Mouse (Mus musculus): ENCODE results near the gene Pde2a. TPM values are rescaled to one million over a fixed set of nuclear protein-coding genes. Genes with fewer than 3 reads are reported as not detected.

Pde2a gene
- polyA plus RNA-seq, 1 experiment from 2014 or later, result 31.6 TPM

DNA sequence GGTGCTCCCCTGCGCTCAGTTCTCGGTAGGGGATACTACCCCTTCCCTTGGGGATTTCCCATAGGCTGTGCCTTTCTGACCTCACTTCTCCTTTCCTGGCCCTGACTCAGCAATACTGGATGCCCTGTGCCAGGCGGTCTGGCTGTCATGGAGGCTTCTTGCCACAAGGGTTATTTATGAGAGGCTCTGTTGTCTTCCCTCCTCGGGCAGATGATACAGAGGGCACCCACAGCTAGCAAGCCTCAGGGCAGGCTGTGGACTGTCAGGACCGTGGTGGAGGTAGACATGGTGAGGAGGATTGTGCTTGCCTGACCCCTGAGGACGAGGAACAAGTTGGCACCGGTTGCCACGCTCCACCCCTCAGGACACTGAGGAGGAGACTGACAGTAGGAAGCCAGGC, 39.1 kb upstream of the Pde2a start:
- H3K36me3 ChIP-seq (ENCODE audit: control insufficient read depth, insufficient read depth, low read length), result no peaks in the 10 kb centered on the region
- H3K27me3 ChIP-seq (ENCODE audit: control insufficient read depth, insufficient read depth, low read depth, low read length), result no peaks in the 10 kb centered on the region
- peaks cover 2% of the 10 kb centered on the region; the same call in 1 of the 2 replicates for H3K4me1 ChIP-seq (ENCODE audit: control insufficient read depth, insufficient read depth, low read length)
- H3K9ac ChIP-seq (ENCODE audit: low read depth, low read length), result no peak overlapping the region
- no peak overlapping the region for H3K4me2 ChIP-seq (ENCODE audit: low read length)
- no peak overlapping the region for H3K4me3 ChIP-seq (ENCODE audit: low read depth, low read length)
- 75% methylated on average over 8 of the region's 8 CpGs for WGBS
- H3K27ac ChIP-seq (ENCODE audit: low read length), result no peak overlapping the region
- ATAC-seq, result no peak
- H3K9me3 ChIP-seq (replicated peaks; ENCODE audit: control insufficient read depth, low read length, poor library complexity, severe bottlenecking), result no peaks in the 10 kb centered on the region

DNA sequence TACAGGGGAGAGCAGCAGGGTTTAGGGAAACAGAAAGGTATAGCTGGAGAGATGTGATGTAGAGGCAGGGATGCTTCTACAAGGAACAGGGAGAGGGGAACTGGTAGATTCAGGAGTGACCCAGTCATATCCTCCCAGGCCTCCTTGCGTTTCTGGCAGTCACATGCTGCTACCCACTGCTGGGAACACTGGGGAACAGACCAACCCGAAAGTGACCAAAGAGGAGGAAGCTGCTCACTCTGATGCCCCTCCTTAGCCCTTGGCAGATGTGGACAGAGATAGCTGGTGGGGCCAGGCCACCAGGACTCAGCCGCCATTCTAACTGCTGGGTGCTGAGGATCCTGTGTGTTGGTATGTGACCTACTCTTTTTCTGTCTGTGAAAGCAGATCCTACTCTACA, 37.7 kb upstream of the Pde2a start:
- H3K9ac ChIP-seq (ENCODE audit: low read depth, low read length), result no peak overlapping the region
- H3K4me3 ChIP-seq (ENCODE audit: low read depth, low read length), result no peak overlapping the region
- H3K27ac ChIP-seq (ENCODE audit: low read length), result no peak overlapping the region
- H3K36me3 ChIP-seq (ENCODE audit: control insufficient read depth, insufficient read depth, low read length), result no peaks in the 10 kb centered on the region
- WGBS, result 79% methylated on average over 3 of the region's 3 CpGs
- no peaks in the 10 kb centered on the region for H3K27me3 ChIP-seq (ENCODE audit: control insufficient read depth, insufficient read depth, low read depth, low read length)
- no peaks in the 10 kb centered on the region for H3K9me3 ChIP-seq (replicated peaks; ENCODE audit: control insufficient read depth, low read length, poor library complexity, severe bottlenecking)
- no peak overlapping the region for H3K4me2 ChIP-seq (ENCODE audit: low read length)
- no peaks in the 10 kb centered on the region for H3K4me1 ChIP-seq (ENCODE audit: control insufficient read depth, insufficient read depth, low read length)
- no peak for ATAC-seq

DNA sequence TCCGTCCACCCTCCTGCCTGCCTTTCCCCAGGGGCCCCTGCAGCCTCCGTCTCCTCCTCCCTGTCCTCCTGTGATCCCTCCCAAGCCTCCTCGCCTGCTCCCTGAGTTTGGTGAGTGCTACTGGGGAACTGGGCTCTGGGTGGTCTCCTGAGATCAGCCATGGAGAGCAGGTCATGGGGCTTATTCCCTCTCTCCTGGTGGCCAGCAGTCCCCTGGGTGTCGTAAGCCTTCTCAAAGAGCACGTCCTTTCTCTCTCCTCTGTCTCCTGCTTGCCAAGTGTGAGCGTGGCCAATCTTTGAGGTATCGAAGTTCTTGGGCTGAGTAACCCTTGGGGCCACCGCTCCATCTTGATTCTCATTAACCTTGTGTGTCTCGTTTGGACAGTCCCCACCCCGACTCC, 36.6 kb upstream of the Pde2a start:
- ATAC-seq, result no peak
- Histone ChIP-seq H3K9me3 (replicated peaks; ENCODE audit: control insufficient read depth, low read length, poor library complexity, severe bottlenecking) (no peaks in the 10 kb centered on the region), H3K27me3 (ENCODE audit: control insufficient read depth, insufficient read depth, low read depth, low read length) (no peaks in the 10 kb centered on the region), H3K36me3 (ENCODE audit: control insufficient read depth, insufficient read depth, low read length) (no peaks in the 10 kb centered on the region), H3K4me3 (ENCODE audit: low read depth, low read length) (no peak overlapping the region), H3K4me1 (ENCODE audit: control insufficient read depth, insufficient read depth, low read length) (no peaks in the 10 kb centered on the region), H3K9ac (ENCODE audit: low read depth, low read length) (no peak overlapping the region), H3K27ac (ENCODE audit: low read length) (no peak overlapping the region), H3K4me2 (ENCODE audit: low read length) (no peak overlapping the region)
- 74% methylated on average over 10 of the region's 10 CpGs for WGBS

DNA sequence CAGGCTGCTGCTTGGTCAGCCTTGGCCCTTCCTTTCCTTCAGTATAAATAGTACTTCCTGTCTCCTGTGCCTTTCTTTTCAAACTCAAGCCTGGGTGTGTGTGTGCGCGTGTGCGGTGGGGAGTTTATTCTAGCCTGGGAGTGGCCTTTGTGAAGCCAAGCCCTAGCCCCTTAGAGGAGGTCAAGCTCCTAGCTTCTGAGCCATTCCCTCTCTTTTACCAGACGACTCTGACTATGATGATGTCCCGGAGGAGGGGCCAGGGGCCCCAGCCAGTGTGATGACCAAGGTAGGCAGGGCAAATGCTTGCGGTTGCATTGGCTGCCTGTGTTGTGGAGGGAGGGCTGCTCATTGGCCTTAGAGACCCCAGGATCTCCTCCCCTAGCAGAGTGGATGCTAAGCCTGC, 36.2 kb upstream of the Pde2a start:
- ATAC-seq, result no peak
- H3K36me3 ChIP-seq (ENCODE audit: control insufficient read depth, insufficient read depth, low read length), result no peaks in the 10 kb centered on the region
- H3K27ac ChIP-seq (ENCODE audit: low read length), result no peak overlapping the region
- no peaks in the 10 kb centered on the region for H3K4me1 ChIP-seq (ENCODE audit: control insufficient read depth, insufficient read depth, low read length)
- WGBS, result 49% methylated on average over 6 of the region's 6 CpGs
- H3K27me3 ChIP-seq (ENCODE audit: control insufficient read depth, insufficient read depth, low read depth, low read length), result no peaks in the 10 kb centered on the region
- H3K9ac ChIP-seq (ENCODE audit: low read depth, low read length), result no peak overlapping the region
- no peaks in the 10 kb centered on the region for H3K9me3 ChIP-seq (replicated peaks; ENCODE audit: control insufficient read depth, low read length, poor library complexity, severe bottlenecking)
- no peak overlapping the region for H3K4me2 ChIP-seq (ENCODE audit: low read length)
- H3K4me3 ChIP-seq (ENCODE audit: low read depth, low read length), result no peak overlapping the region

DNA sequence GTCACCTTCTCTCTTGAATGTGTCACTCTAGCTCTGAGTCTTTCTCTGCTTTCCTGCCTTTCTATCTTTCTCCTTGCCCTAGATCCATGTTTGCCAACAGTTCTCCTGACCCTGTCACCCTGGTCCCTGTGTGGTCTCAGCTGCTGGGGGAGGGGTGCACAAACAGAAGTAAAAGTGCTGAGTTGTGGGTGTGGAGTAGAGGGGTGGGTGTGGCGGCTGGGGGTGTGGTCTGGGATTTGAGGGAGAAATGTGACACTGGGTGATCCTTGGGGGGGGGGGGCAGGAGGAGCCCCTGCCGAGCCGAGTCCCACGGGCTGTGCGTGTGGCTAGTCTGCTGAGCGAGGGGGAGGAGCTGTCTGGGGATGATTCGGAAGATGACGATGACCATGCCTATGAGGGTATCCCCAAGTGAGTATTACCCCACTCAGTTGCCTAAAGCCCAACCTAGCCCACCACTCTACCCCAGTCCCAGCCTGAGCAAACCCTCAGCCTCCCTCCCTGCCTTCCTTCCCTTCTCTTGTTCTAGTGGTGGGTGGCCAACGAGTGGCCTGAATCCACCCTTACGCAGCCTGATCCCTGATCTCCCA, 35.5 kb upstream of the Pde2a start:
- 76% methylated on average over 9 of the region's 10 CpGs for WGBS
- Histone ChIP-seq H3K4me2 (ENCODE audit: low read length) (no peak overlapping the region), H3K4me1 (ENCODE audit: control insufficient read depth, insufficient read depth, low read length) (no peaks in the 10 kb centered on the region), H3K27ac (ENCODE audit: low read length) (no peak overlapping the region), H3K9ac (ENCODE audit: low read depth, low read length) (no peak overlapping the region), H3K27me3 (ENCODE audit: control insufficient read depth, insufficient read depth, low read depth, low read length) (no peaks in the 10 kb centered on the region), H3K4me3 (ENCODE audit: low read depth, low read length) (no peak overlapping the region), H3K9me3 (replicated peaks; ENCODE audit: control insufficient read depth, low read length, poor library complexity, severe bottlenecking) (no peaks in the 10 kb centered on the region), H3K36me3 (ENCODE audit: control insufficient read depth, insufficient read depth, low read length) (no peaks in the 10 kb centered on the region)
- no peak for ATAC-seq

DNA sequence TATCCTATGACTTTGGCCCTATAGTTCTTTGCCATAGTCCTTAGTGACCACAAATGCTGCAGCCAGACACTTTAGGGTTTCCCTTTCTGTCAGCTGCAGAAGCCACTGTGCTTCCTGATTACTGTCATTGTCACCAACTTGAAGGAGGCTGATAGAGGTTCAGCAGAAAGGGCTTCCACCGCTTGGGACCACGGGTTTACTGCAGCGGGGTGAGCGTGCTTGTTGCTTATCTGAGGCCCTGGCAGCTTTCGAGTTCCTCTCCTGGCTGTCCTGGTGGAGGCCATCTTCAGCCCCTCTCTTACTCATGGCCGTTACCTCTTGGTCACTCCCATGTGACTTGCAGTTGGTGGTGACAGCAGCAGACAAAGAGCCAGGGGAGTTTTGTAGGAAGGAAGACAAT, 32.2 kb upstream of the Pde2a start:
- Histone ChIP-seq H3K27me3 (ENCODE audit: control insufficient read depth, insufficient read depth, low read depth, low read length) (no peaks in the 10 kb centered on the region), H3K4me2 (ENCODE audit: low read length) (no peak overlapping the region), H3K36me3 (ENCODE audit: control insufficient read depth, insufficient read depth, low read length) (no peaks in the 10 kb centered on the region), H3K27ac (ENCODE audit: low read length) (no peak overlapping the region), H3K9me3 (replicated peaks; ENCODE audit: control insufficient read depth, low read length, poor library complexity, severe bottlenecking) (no peaks in the 10 kb centered on the region), H3K9ac (ENCODE audit: low read depth, low read length) (no peak overlapping the region), H3K4me3 (ENCODE audit: low read depth, low read length) (no peak overlapping the region), H3K4me1 (ENCODE audit: control insufficient read depth, insufficient read depth, low read length) (no peaks in the 10 kb centered on the region)
- no peak for ATAC-seq
- 88% methylated on average over 6 of the region's 6 CpGs for WGBS

DNA sequence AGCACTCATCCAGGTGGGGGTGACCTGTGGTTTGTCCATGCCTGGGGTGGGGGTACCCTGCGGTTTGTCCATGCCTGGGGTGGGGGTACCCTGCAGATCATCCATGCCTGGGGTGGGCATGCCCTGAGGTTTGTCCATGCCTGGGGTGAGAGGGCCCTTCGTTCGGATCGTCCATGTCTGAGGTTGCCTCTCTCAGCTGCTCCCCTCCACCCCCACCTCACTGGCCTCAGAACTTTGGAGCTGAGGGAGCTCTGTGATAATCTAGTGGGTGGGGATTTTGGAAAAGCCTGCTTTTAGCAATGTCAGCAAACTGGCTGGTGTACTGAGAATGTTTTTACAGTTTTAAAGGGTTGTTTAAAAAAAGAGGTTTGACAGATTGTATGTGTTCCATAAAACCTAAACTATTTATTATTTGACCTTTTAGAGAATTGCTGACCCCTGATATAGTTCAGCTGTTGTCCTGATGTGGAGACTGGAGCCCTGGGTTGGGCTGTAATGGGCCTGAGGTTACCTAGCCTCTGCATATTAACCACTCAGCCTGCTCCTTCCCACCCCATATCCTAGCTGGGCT, 29.5 kb upstream of the Pde2a start:
- H3K4me3 ChIP-seq (ENCODE audit: low read depth, low read length), result no peak overlapping the region
- 83% methylated on average over 4 of the region's 4 CpGs for WGBS
- ATAC-seq, result no peak
- H3K9ac ChIP-seq (ENCODE audit: low read depth, low read length), result no peak overlapping the region
- H3K27ac ChIP-seq (ENCODE audit: low read length), result no peak overlapping the region
- H3K27me3 ChIP-seq (ENCODE audit: control insufficient read depth, insufficient read depth, low read depth, low read length), result no peaks in the 10 kb centered on the region
- H3K9me3 ChIP-seq (replicated peaks; ENCODE audit: control insufficient read depth, low read length, poor library complexity, severe bottlenecking), result no peaks in the 10 kb centered on the region
- H3K4me1 ChIP-seq (ENCODE audit: control insufficient read depth, insufficient read depth, low read length), result no peaks in the 10 kb centered on the region
- no peaks in the 10 kb centered on the region for H3K36me3 ChIP-seq (ENCODE audit: control insufficient read depth, insufficient read depth, low read length)
- H3K4me2 ChIP-seq (ENCODE audit: low read length), result no peak overlapping the region

DNA sequence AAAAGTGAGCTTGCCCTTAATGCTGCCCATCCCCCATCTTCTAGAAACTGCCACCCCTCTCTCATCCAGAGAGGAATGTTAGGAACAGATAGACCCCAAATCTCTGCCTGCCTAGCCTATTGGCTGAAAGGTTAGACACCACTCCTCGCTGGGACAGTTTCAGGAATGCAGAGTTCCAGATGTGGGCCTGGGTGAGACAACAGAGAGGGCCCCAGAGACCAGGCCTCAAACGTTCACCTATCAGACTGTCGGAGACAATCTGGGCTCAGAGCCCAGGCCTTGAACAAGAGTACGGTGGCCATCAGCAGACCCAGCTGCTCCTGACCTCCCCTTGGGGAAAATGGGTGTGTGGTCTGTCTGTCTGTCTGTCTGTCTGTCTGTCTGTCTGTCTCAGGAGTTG, 28.5 kb upstream of the Pde2a start:
- 58% methylated on average over 4 of the region's 4 CpGs for WGBS

DNA sequence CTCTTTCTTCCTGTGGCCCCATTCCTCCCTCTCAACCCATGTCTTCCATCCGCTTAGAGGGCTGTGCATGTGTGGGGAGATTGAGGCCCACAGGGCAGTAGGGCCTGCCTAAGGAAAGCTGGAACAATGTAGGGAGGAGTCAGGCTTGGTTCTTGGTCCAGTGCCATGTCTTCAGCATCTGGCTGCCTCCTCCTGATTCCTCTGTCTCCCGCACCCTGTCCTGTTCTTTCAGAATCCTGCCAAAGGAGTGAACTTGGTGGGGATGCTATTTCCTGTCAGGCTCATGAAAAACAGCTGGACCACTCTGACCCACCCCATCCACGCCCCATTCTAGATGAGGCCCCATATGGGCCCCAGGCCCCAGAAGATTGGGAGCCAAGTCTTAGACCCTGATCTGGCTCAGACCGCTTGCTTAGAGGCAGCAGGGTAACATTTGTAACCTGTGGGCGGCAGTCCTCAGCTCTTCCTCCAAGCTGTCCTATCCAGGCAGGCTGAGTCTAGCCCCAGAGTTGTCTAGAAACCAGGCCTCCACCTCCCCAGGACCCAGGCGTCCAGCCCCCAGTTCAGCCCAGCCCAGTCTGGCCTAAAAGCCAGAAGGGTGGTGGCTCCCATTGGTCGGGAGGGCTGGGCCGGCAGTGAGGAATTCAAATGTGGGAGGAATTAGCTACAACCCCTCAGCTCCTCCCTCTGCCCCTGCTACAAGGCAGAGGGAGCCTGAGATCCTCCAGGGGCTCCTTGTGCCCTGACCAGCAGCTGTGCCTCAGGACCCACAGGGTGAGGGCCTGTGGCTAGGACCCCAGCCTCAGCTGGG, 27.6 kb upstream of the Pde2a start:
- H3K4me3 ChIP-seq (ENCODE audit: low read depth, low read length), result no peak overlapping the region
- ATAC-seq, result peak; percentile 12; the same call in 1 of the 2 replicates
- WGBS, result 46% methylated on average over 8 of the region's 8 CpGs
- no peaks in the 10 kb centered on the region for H3K9me3 ChIP-seq (replicated peaks; ENCODE audit: control insufficient read depth, low read length, poor library complexity, severe bottlenecking)
- H3K27ac ChIP-seq (ENCODE audit: low read length), result no peak overlapping the region
- H3K4me1 ChIP-seq (ENCODE audit: control insufficient read depth, insufficient read depth, low read length), result no peaks in the 10 kb centered on the region
- H3K27me3 ChIP-seq (ENCODE audit: control insufficient read depth, insufficient read depth, low read depth, low read length), result no peaks in the 10 kb centered on the region
- no peak overlapping the region for H3K4me2 ChIP-seq (ENCODE audit: low read length)
- 0 out of 2 replicates have a peak overlapping the region, but pooled peaks have one; percentile 10 for H3K9ac ChIP-seq (ENCODE audit: low read depth, low read length)
- H3K36me3 ChIP-seq (ENCODE audit: control insufficient read depth, insufficient read depth, low read length), result no peaks in the 10 kb centered on the region

More for the DNA sequence above, 28.5 kb upstream of the Pde2a start:
- no peaks in the 10 kb centered on the region for H3K36me3 ChIP-seq (ENCODE audit: control insufficient read depth, insufficient read depth, low read length)
- no peak overlapping the region for H3K4me3 ChIP-seq (ENCODE audit: low read depth, low read length)
- no peaks in the 10 kb centered on the region for H3K9me3 ChIP-seq (replicated peaks; ENCODE audit: control insufficient read depth, low read length, poor library complexity, severe bottlenecking)
- no peak overlapping the region for H3K27ac ChIP-seq (ENCODE audit: low read length)
- no peak overlapping the region for H3K4me2 ChIP-seq (ENCODE audit: low read length)
- H3K9ac ChIP-seq (ENCODE audit: low read depth, low read length), result no peak overlapping the region
- no peaks in the 10 kb centered on the region for H3K27me3 ChIP-seq (ENCODE audit: control insufficient read depth, insufficient read depth, low read depth, low read length)
- H3K4me1 ChIP-seq (ENCODE audit: control insufficient read depth, insufficient read depth, low read length), result no peaks in the 10 kb centered on the region
- no peak for ATAC-seq
